Mouse (Mus musculus) olfactory bulb, adult 2 months (tissue): ENCODE data around the gene Kif2b. TPM values are rescaled to one million over a fixed set of nuclear protein-coding genes. Genes with fewer than 3 reads are reported as not detected.

Source experiments
- H3K27ac ChIP-seq: fragments of 200-500 bp; 2 replicates; pipeline ENCODE4 v1.5.1; 2012; ENCODE audit warnings: low read depth, low read length; ENCODE audit not compliant: insufficient read depth
- H3K4me1 ChIP-seq: fragments of 200-500 bp; 2 replicates; pipeline ENCODE4 v1.6.1; 2012; ENCODE audit warnings: low read length; ENCODE audit not compliant: control insufficient read depth, insufficient read depth
- H3K4me3 ChIP-seq: fragments of 200-500 bp; 2 replicates; pipeline ENCODE4 v1.5.1; 2012; ENCODE audit warnings: mild to moderate bottlenecking, low read depth, low read length, moderate library complexity; ENCODE audit not compliant: insufficient read depth
- CTCF ChIP-seq: fragments of 200-500 bp; IDR thresholded peaks from 2 replicates; pipeline ENCODE4 v1.5.1; 2012; ENCODE audit warnings: low read depth, mild to moderate bottlenecking, low read length, moderate library complexity; ENCODE audit not compliant: insufficient read depth
- POLR2A ChIP-seq: fragments of 200-500 bp; IDR thresholded peaks from 2 replicates; pipeline ENCODE4 v1.6.1; 2012; ENCODE audit warnings: mild to moderate bottlenecking, low read depth, low read length, moderate library complexity; ENCODE audit not compliant: insufficient read depth
- WGBS: fragments of 180-500 bp; shearing (Covaris S2); methylation state at CpG from one replicate; pipeline ENCODE4 v1.1.7; 2018; 5-methylcytosine and 5-hydroxymethylcytosine counted together
- polyA plus RNA-seq: library from polyadenylated mRNA; stranded (reverse); fragments of >200 nt; gene quantifications from 2 replicates; pipeline ENCODE4 v1.2.4, GENCODE M21; 2012; ENCODE audit warnings: low replicate concordance; ENCODE audit not compliant: missing spikeins, insufficient read depth, insufficient read length

Gene Kif2b
- not detected in 2 replicates for polyA plus RNA-seq

GRCm38 (mm10) chr11:91577317-91577716, at the start of gene Kif2b:
TSS of gene Kif2b (minus strand) at chr11:91577558.
- H3K4me1 ChIP-seq = no peaks in the 10 kb centered on the region
- H3K27ac ChIP-seq = no peak within 1 kb of the TSS
- WGBS = 77% methylated on average over 9 of the region's 9 CpGs
- no peak within 1 kb of the TSS for H3K4me3 ChIP-seq
- TF ChIP-seq CTCF (no peak), POLR2A (no peak)

DNA sequence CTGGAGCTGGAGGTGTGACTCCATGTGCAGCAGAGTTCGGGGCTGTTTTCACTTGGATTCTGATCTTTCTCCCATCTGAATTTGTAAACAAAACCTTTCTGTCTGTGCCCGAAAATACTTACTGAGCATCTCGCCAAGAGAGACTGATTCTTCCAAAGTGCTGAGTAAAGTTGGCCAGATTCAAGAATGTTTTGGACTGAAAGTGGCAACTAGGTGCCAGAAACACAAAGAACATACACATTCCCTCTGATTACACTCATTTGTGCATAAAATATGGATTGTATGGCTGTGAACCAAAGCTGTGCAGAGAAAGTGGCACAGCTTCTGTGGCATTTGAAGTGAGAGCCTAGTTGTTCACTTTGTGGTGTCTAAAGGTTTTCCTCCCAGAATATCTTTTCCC, 15.7 kb upstream of the Kif2b start:
- no peaks in the 10 kb centered on the region for H3K4me1 ChIP-seq
- no peak for TF ChIP-seq POLR2A
- no peak overlapping the region for H3K4me3 ChIP-seq
- no peak overlapping the region for H3K27ac ChIP-seq
- 32% methylated on average over 3 of the region's 3 CpGs for WGBS

GRCm38 (mm10) chr11:91576856-91577255, 502 bp downstream of the Kif2b start:
- Histone ChIP-seq H3K4me3 (no peak overlapping the region), H3K4me1 (no peaks in the 10 kb centered on the region), H3K27ac (no peak overlapping the region)
- WGBS = 94% methylated on average over 19 of the region's 19 CpGs
- no peak for TF ChIP-seq CTCF
- no peak for TF ChIP-seq POLR2A

GRCm38 (mm10) chr11:91575406-91575805, 2.0 kb downstream of the Kif2b start:
- Histone ChIP-seq H3K4me3 (no peak overlapping the region), H3K27ac (no peak overlapping the region), H3K4me1 (no peaks in the 10 kb centered on the region)
- WGBS = 76% methylated on average over 8 of the region's 8 CpGs
- TF ChIP-seq CTCF (no peak), POLR2A (no peak)

DNA sequence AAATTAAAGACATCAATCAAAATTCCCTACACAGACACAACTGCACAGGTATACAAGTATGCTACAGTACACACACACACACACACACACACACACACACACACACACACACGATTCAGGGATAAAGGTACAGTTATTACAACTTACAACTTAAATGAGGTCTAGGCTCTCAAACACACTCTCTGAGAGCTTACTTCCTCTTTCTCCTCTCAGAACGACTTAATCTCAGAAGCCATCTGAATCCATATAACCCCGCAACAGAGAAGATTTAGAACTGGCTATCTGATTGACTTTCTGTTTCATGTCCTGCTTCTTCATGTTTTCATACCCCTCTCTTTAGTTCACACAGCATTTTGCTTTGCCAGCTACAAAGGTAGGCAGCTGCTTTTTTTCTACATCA, 2.9 kb downstream of the Kif2b start:
- Histone ChIP-seq H3K4me3 (no peak overlapping the region), H3K4me1 (no peaks in the 10 kb centered on the region), H3K27ac (no peak overlapping the region)
- 77% methylated on average over 3 of the region's 3 CpGs for WGBS
- TF ChIP-seq POLR2A (no peak), CTCF (no peak)

GRCm38 (mm10) chr11:91530737-91531136, 46.6 kb downstream of the Kif2b start:
- 80% methylated on average over 4 of the region's 4 CpGs for WGBS
- no peak overlapping the region for H3K27ac ChIP-seq
- TF ChIP-seq CTCF (no peak), POLR2A (no peak)
- H3K4me1 ChIP-seq = no peaks in the 10 kb centered on the region
- no peak overlapping the region for H3K4me3 ChIP-seq
